Mouse (Mus musculus): Measurements from ENCODE around the gene Mroh3.

Mroh3 gene

DNA sequence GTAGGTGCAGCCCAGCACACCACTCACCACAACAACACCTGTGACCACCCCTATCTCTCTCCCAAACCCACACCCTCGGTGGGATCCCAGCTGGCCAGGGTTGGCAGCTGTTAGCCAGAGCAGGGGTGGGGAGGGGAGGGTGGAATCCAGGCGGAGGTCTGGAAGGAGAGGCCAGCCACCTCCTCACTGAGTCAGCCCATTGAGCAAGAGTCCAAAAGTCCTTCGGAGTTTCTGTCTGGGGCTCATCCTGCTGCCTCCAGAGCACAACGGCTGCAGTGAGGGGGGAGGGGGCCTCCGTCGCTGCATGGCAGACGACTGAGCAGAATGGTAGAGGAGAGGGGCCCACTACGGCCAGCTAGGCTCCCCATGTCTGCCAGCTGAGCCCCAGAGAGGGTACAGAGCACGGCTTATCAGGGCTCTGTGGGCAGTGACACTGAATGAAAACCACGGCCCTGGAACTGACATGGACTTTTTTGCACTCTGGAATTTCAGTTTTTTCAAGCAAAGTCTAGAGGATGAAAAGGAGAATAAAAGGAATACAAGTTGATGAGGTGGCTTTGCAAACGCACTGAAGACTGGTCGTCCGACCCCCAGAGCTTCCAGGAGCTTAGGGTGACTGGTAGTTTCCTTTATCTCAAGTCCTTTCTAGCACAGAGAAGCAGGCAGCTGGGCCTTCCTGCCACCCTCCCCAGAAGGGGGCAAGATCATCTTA lies 15.9 kb upstream of the Mroh3 start:
- no peak for DNase-seq (ENCODE audit: low spot score in 2 of 2)

DNA sequence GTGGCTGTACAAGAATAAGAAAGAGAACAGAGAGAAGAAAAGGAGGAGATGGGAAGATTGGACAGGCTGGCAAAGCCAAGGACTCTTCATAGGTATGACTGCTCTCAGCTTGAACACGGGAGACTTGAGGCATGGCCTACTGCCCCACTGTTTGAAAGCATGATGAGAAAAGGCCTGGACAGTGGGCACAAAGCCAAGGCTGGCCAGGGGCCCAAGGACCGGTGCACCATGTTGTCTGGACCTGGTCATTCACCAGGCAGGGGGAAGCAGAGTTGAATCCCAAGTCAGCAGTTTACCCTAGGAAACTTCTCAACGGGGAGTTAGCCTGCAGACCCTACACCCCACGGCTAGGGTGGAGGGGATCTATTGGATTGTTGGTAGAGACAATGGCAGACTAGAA lies 15.2 kb upstream of the Mroh3 start:
- DNase-seq (ENCODE audit: low spot score in 2 of 2): no peak

DNA sequence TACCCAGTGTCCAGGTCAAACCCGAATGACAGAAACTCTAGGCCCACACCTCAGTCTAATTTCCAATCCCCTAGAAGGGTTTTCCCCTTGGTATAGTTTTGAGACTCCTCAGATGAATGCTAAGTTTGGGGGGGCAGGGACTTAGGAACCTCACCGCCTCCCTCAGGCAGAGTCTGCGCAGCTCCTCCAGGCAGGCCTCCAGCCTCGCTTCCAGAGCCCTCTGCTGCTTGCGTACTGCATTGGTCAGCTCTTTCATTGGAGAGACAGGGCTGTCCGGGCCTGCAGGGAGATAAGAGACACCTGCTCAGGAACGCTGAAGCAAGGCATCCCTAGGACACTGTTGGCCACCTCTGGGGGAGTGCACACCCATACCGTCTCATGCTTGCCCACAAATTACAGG lies 14.0 kb upstream of the Mroh3 start:
- no peak for DNase-seq (ENCODE audit: low spot score in 2 of 2)

DNA sequence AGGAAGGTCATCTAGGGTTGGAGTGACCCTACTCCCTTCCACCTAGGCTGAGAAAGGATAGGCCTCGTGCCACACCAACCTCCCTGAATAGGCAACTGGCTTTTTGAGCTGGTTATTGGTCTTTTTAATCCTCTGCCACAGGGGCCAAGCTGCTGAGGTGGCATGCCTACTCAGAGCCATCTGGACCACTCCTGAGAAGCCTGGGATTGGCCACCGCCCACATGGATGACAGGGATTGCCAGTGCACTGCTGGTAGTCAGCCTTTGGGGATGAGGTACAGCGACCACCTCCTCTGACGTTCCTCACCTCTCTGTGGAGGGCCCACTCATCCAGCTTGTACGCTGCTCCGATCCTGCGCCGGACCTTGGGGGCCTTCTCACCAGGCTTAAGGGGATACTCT lies 13.2 kb upstream of the Mroh3 start:
- no peak for DNase-seq (ENCODE audit: low spot score in 2 of 2)

DNA sequence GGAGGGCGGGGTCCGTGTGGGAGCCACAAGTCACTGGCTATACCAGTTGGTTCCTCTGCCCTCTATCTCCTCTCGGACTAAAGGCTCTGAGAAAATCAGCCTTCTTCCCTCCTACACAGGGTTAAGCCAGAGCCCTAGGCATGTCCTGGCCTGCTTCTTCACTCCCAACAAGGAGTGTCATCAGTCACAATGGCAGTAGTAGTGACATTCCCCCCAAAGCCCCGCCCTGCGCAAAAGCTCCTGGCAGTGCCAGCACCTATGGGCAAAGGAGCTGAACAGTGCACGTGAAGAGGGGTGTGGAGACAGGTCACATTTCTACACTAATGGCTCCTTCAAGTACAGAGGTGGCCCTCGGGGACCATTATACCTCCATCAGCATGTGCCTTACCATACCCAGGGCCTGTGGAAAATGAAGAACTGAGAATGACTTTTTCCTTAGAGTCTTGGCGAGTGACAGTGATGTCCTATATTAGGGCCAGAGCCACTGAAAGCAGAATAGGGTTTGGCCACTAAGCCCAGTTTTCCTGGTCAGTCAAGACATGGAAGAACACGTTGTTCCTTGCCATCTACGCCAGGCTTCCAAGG lies 11.2 kb upstream of the Mroh3 start:
- no peak for DNase-seq (ENCODE audit: low spot score in 2 of 2)

DNA sequence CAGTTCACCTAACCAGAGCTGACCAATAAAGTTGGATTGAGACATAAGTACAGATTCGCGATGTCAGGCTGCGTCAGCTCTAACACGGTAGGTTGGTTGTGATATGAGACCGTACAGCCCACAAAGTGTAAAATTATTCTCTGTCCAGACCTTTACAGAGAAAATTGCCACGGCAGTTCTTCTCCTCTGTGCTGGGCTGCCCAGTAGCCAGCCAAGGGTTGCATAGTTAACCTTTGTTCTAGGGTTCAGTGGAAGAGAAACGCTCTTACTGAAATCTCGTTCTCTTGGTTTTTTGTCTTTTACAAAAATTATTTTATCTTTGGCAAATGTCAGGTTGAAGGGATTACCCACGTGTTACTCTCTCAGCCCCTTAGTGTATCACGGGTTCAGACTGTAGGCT lies 9.8 kb upstream of the Mroh3 start:
- no peak for DNase-seq (ENCODE audit: low spot score in 2 of 2)

DNA sequence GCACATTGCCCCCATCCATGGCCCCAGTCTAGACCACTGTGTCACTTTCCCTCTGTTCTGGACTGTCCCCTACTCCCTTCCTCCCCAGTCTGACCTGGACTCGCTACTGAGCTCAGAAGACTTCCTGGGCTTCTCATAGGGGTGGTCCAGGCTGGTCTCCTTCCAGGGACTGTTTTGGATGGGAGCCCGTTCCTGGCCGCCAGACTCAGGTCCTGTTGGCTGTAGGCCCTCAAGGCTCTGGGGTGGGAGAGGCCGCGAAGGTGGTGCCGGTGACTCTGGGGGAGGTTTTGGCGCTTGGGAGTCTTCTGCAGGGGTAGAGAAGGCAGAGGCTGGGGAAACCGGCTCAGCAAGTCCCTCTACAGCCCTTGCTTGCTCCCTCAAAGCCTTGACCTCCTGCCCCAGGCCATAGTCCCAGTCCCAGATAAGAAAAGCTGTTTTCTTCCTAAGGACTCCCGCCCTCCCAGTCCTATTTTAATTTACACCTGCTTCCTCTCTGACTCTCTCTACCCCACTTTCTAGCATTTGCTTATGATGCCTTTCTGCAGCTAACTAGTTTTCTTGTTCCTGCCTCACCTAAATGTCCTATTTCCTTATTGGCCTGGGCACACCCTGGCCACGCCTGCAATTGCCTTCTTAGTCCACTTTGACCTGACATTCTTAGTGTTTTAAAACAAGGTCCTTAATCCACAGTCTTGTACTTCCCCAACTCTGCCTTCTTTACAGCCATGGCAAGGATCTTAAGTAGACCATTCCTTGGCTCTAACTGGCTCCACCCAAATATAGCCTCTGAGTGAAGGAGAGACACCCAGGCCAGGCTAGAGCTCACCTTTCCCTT lies 7.6 kb upstream of the Mroh3 start:
- no peak for DNase-seq (ENCODE audit: low spot score in 2 of 2)

DNA sequence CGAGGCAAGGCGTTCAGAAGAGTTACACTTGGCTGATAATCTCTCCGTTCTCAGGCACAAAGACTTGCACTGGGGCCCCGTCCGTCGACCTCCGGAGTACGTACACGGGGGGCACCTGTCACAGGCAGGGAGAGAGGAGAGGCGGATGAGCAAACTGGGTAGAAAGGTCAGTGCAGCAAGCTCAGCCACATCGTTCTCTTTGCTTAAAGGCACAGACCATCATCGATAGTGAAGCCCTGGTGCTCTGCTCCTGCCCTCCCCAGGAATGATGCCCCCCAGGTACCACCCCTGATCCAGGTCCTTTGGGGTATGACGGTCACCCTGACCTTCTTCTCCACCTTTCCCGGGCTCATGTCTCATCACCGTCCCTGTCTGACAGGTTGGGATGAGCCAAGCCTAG lies 1.7 kb upstream of the Mroh3 start:
- no peak for DNase-seq (ENCODE audit: low spot score in 2 of 2)

DNA sequence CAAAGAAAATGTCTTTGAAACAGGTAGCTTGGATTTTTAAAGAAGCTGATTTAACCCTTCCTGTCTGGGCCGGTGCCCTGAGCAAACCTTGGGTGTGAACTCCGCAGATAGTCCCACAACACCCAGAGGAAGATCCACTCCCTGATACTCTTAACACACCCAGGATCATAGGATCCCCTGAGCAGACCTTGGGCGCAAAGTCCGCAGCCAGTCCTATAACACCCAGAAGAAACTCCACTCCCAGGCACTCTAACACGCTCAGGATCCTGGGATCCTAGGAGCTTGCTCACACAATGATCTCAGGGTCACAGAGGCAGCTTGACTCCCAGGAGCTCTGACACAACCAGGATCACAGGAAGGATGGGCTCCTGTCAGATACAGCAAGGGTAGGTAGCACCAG lies 22.6 kb downstream of the Mroh3 start:
- DNase-seq (ENCODE audit: low spot score in 2 of 2): no peak

DNA sequence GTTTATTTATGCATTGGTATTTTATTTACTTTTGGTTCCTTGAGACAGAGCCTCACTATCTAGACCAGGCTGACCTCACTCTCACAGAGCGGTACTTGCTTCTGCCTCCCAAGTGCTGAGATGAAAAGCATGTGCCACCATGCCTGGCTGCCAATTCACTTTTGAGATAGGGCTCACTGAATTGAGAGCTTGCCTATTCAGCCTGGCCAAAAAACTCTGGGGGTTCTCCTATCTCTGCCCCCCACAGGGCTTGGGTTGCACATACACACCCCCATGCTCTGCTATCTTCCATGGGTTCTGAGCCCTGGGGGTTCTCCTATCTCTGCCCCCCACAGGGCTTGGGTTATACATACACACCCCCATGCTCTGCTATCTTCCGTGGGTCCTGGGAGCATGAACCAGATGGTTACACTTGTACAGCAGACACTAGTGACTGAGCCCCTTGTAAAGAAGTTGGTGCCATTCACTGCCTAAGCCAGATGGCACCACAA lies 33.1 kb downstream of the Mroh3 start:
- no peak for DNase-seq (ENCODE audit: low spot score in 2 of 2)

DNA sequence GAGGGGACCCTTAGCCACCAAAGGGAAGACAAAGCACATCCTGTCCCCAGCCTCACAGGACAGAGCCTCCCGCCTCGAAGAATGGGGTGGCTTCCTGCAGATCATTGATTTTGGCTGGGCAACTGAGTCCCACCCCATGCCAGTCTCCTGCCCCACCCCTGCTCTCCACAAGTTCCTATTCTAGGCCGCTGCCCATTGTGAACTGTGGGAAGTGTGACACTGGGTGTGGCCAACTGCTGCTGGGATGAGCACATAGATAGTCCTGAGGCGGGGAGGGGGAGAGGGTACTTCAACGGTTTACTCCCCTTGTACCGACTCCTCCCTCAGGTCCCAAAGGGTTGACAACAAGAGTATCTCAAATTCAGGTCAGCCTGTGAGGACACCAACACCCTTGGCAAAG lies 33.9 kb downstream of the Mroh3 start:
- DNase-seq (ENCODE audit: low spot score in 2 of 2): no peak

DNA sequence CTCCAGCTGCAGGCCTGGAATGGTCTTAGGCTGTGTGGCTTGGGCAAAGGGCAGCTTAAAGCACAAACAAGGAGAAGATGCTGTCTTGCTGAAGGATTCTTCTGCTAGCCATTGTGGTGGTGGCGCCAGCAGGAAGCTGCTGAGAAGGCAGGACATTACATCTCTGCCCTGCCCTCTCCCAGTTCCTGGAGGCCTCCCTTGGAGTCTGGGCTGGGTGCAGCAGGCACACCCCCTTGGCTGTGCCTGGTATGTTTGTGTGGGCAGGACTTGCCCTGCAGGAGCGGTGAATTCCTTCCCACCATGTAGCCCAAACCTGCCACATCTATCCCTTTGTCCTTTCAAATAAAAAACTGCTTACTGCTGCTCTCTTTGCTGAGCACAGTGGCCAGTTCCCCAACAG lies 35.5 kb downstream of the Mroh3 start:
- no peak for DNase-seq (ENCODE audit: low spot score in 2 of 2)

DNA sequence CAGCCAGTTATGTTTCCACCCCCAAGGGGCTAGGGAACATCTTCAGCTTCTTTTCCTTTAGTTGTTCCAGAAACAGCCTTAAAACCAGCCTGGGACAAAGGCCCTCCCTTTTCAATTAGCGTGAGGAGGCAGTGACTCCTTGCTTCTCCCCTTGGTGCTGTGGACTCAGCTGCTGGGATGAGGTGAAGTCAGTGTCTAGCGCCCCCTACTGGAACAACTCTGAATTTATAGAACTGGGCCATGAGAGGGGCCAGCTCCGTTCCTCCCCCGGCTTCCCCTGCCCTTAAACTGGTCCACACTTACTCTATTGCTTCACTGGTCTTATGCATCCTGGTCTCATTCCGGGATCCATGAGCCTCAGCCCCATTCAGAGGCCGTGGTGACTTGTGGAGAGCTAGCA lies 37.4 kb downstream of the Mroh3 start:
- DNase-seq (ENCODE audit: low spot score in 2 of 2): peak in 1 of 2 experiments; percentile 70

DNA sequence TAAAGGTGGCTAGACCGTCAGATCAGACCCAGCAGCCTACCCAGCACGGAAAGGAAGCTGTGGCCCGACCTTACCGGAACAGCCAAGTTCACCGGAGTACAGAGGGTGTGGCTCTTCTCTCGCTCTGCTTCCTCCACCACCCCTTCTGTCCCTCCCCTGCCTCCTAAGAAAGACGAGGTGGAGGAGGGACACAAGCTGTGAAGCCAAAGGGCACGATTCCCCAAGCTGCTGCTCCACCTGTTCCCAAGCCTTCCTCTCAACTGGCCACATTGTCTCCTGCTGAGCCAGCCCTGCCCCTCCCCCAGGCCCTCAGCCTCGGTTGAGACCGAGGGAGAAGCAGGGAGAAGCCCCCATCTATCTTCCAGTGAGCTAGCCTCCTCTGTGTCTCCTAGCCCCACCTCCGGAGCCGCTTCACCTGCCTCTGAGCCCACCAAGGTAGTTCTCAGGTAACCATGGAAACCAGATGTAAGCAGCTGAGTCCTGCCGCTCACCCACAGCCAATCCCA lies 38.5 kb downstream of the Mroh3 start:
- no peak for DNase-seq (ENCODE audit: low spot score in 2 of 2)

DNA sequence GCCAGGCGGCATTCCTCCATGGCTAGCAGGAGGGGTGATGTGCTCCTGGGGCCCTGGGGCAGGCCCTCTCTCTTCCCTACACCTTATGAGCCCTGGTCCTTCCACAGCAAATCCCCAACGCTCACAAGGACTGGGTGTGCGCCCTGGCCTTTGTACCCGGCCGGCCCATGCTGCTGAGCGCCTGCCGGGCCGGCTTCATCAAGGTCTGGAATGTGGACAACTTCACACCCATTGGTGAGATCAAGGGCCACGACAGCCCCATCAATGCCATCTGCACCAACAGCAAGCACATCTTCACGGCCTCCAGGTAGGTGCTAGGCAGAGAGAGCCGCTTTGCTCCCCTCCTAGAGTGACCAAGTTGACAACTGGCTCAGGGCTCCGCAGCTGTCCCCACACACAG lies 39.9 kb downstream of the Mroh3 start:
- DNase-seq (ENCODE audit: low spot score in 2 of 2): no peak

DNA sequence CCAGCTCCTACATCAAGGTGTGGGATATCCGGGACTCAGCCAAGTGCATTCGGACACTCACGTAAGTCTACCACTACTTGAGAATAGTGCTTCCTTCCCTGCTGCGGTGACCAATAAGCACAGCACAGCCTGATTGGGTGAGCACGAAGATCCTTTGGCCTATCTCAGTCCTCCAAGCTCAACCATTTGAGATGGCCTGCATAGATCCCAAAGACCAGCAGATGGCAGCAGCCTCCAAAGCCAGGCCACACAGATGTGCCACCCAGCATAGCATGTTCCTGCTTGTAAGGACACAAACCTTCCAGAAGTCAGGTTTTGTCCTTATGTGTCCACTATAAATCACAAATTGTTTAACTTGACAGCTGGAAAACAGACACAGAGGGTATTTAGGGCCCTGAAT lies 42.5 kb downstream of the Mroh3 start:
- DNase-seq (ENCODE audit: low spot score in 2 of 2): peak in 1 of 2 experiments; percentile 81

DNA sequence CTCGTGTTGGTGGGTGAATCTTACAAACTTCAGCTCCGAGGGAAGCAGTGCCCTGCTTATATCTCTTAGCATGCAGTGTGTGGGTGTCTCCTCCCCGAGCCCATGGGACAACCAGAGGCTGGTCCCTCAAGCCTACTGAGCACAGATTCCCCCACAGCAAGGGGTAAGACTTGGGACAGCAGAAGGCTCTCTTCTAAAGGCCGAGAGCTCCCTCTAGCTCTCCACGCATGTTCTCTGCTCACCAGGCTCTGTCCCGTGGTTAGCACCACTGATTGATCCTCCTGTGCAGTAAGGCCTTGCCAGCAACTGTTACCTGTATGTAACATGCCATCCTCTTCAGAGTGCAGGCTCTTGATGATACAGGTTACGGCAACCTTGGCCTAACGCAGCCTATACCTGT lies 45.0 kb downstream of the Mroh3 start:
- peak in 1 of 2 experiments; percentile 58 for DNase-seq (ENCODE audit: low spot score in 2 of 2)

DNA sequence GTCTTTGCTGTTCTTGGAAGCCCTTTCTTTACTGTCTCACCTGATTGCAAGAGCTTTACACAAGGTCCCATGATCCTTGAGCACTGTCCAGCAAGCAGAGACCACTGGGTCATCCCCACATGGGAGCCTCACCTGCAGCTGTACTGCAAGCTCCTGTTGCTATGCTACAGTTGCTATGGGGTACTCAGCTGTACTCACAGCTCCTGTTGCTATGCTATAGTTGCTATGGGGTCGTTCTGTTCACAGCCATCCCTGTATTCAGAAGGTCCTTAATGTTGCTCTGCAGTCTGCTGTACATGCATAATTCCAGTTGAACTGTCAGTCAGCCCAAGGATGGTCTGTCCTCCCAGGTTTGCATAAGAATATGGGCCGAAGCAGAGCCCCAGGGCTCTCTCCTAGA lies 47.2 kb downstream of the Mroh3 start:
- no peak for DNase-seq (ENCODE audit: low spot score in 2 of 2)

DNA sequence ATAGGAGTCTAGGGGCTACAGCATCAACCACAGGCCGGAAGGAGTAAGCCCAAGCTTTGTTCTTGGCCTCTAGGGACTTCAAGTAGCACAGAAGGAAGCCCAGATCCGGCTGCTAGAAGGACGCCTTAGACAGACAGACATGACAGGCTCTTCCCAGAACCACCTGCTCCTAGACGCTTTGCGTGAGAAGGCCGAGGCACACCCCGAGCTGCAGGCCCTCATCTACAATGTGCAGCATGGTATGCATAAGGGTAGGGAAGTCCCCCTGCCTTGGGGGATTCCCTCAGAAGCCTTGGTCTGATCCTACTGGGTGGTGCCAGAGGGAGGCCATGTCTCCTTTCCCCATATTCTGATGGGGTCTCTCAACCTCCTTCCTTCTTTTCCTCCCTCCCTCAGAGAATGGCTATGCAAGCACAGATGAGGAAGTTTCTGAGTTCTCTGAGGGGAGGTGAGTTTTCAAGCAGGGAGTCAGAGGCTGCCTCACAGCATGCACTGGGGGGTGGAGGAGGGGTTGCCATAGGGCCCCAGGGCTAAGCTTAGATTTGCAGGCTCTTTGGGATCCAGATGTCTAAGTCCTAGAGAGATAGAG lies 51.2 kb downstream of the Mroh3 start:
- no peak for DNase-seq (ENCODE audit: low spot score in 2 of 2)

DNA sequence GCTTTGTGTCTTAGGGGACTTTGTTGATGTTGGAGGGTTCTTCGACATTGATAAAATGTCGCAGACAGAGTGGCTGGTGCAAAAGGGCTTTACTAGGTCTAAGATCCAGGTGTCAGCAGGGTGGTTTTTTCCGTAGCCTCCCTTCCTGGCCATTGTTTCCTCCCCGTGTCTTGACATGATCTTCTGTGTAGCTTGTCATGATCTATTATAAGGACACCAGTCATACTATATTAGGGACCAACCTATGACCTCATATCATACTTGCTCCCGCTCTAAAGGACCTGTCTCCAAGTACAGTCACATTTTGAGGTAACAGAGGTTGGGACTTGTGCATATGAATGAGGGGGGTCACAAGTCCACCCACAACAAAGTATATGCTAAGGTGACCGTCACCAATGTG lies 51.7 kb downstream of the Mroh3 start:
- no peak for DNase-seq (ENCODE audit: low spot score in 2 of 2)

DNA sequence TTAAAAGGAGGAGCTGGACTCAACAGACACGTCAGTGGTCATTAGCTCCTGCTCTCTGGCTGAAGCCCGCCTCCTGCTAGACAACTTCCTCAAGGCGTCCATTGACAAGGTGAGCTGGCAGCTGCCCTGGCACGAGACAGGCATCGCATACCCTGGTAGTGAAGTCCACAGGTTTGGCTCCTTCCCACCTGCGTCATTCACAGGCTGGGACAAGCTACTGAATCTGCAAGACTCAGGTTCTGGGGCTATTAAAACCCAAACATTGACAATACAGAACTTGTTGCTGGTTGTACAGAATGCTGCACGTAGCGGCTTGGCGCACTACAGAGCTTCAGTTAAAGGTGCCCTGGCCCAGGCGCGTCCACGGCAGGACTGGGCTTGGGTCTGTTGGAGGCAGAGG lies 52.3 kb downstream of the Mroh3 start:
- DNase-seq (ENCODE audit: low spot score in 2 of 2): no peak

DNA sequence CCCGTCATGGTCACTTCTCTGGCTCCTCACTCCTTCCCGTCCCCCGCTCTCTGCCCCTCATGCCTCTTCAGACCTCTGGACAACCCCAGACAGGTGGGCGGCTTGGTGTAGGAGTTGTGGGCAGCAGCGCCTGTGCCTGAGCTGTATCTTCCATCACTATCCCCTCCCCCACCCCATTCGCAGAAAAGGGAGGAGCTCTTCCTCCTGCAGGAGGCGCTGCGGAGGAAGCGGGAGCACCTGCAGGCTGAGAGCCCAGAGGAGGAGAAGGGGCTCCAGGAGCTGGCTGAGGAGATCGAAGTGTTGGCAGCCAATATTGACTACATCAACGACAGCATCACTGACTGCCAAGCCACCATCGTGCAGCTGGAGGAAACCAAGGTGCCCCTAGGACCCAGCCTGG lies 52.8 kb downstream of the Mroh3 start:
- no peak for DNase-seq (ENCODE audit: low spot score in 2 of 2)

All from left cerebral cortex, adult 9 months (tissue).